ENCODE assay signal across 9 mouse cellular contexts in genomic region chr9:7897502-7897901, GRCm38 (mm10). TPM values are rescaled to one million over a fixed set of nuclear protein-coding genes. Genes with fewer than 3 reads are reported as not detected.
A peak's percentile ranks its signal among the peaks of the same experiment; 100 is the strongest.
DNase-seq lines count a peak whose midpoint lies in the region; ATAC-seq lines count a peak whose summit lies in the region.
"Had no signal": no experiment of that assay in that cellular context is flagged by ENCODE, and none has a peak within 500 bp of the region (broad histone marks: within the 10 kb centered on the region; RNA-seq: fewer than 3 reads in every experiment).

No protein-coding gene starts in this region.

- intact Hi-C loops in heart, postnatal 10 days (cut with DNase I): loop anchor here (1.0 kb wide), 2 partner anchors 183 to 294 kb away; no protein-coding TSS in a partner anchor

- H3K4me2 ChIP-seq in embryonic facial prominence, embryonic 12.5 days (replicated peaks): no peak overlapping the region
- no peak overlapping the region for H3K4me2 ChIP-seq in liver, embryonic 12.5 days
- H3K4me2 ChIP-seq: embryonic facial prominence, embryonic 13.5 days had no signal

- WGBS in embryonic facial prominence, embryonic 12.5 days: 2% methylated on average over 3 of the region's 3 CpGs
- under 1% methylated on average over 3 of the region's 3 CpGs for WGBS in liver, embryonic 12.5 days (ENCODE audit: insufficient replicate concordance)

- no peaks in the 10 kb centered on the region for H3K36me3 ChIP-seq in embryonic facial prominence, embryonic 12.5 days
- H3K36me3 ChIP-seq in liver, embryonic 12.5 days: no peaks in the 10 kb centered on the region
- no peaks in the 10 kb centered on the region for H3K36me3 ChIP-seq in splenic B cell, adult 2 months (ENCODE audit: control insufficient read depth, insufficient read depth, low read length, poor library complexity, severe bottlenecking)
- H3K36me3 ChIP-seq: embryonic facial prominence, embryonic 13.5 days had no signal

- DNase-seq in CD4-positive, CD25-positive, alpha-beta regulatory T cell, adult 2 months (ENCODE audit: low read depth, low spot score): peak; percentile 91
- DNase-seq in adrenal gland, postnatal 36 days: peak; percentile 78 to 84
- DNase-seq in heart, postnatal 10 days: peak; percentile 74 to 84
- peak; percentile 74 to 87 for DNase-seq in kidney, postnatal 25 days
- peak; percentile 61 for DNase-seq in neural tube, embryonic 10.5 days (ENCODE audit: extremely low spot score, low spot score)
- peak; percentile 91 for DNase-seq in splenic B cell, adult 2 months (ENCODE audit: low read depth, low spot score)

- H3K4me3 ChIP-seq in embryonic facial prominence, embryonic 12.5 days: no peak overlapping the region
- no peak overlapping the region for H3K4me3 ChIP-seq in liver, embryonic 12.5 days
- H3K4me3 ChIP-seq: embryonic facial prominence, embryonic 13.5 days had no signal

- H3K9ac ChIP-seq in embryonic facial prominence, embryonic 12.5 days: no peak overlapping the region
- no peak overlapping the region for H3K9ac ChIP-seq in liver, embryonic 12.5 days
- H3K9ac ChIP-seq: embryonic facial prominence, embryonic 13.5 days had no signal

- H3K9me3 ChIP-seq in embryonic facial prominence, embryonic 12.5 days: no peaks in the 10 kb centered on the region
- no peaks in the 10 kb centered on the region for H3K9me3 ChIP-seq in liver, embryonic 12.5 days (replicated peaks)
- H3K9me3 ChIP-seq: embryonic facial prominence, embryonic 13.5 days had no signal

- peaks cover 6% of the 10 kb centered on the region; the same call in 1 of the 2 replicates for H3K4me1 ChIP-seq in embryonic facial prominence, embryonic 12.5 days
- no peaks in the 10 kb centered on the region for H3K4me1 ChIP-seq in liver, embryonic 12.5 days

- ATAC-seq in embryonic facial prominence, embryonic 12.5 days (ENCODE audit: insufficient number of reproducible peaks, insufficient read depth, low FRiP score, low TSS enrichment): peak; percentile 67; the same call in 1 of the 2 replicates
- ATAC-seq in liver, embryonic 12.5 days: peak; percentile 52

- H3K27ac ChIP-seq in embryonic facial prominence, embryonic 12.5 days: no peak overlapping the region
- H3K27ac ChIP-seq in liver, embryonic 12.5 days: no peak overlapping the region
- H3K27ac ChIP-seq: embryonic facial prominence, embryonic 13.5 days had no signal

- no peaks in the 10 kb centered on the region for H3K27me3 ChIP-seq in embryonic facial prominence, embryonic 12.5 days
- H3K27me3 ChIP-seq in liver, embryonic 12.5 days (replicated peaks): no peaks in the 10 kb centered on the region
- H3K27me3 ChIP-seq in splenic B cell, adult 2 months (ENCODE audit: control insufficient read depth, insufficient read depth, low read length, poor library complexity, severe bottlenecking): no peaks in the 10 kb centered on the region
- H3K27me3 ChIP-seq: embryonic facial prominence, embryonic 13.5 days had no signal

RNA-seq across cellular contexts. Expression of gene Birc3, which starts 24.5 kb away (rescaled TPM):
- total RNA-seq in adrenal gland, postnatal 36 days (2021): 10 to 100 TPM; 19.7 to 30.9 TPM
- polyA plus RNA-seq in embryonic facial prominence, embryonic 12.5 days (2016; fragmentation: Nextera tagmentation; extraction: Ambion mirVana): 8.7 and 8.8 TPM in 2 replicates
- total RNA-seq in heart, postnatal 10 days (2021): 10 to 100 TPM in 1 of 2 experiments, 1 to 10 TPM in 1; 8.5 to 12.0 TPM
- 6.7 and 6.9 TPM in 2 replicates for polyA plus RNA-seq in liver, embryonic 12.5 days (2016; fragmentation: Nextera tagmentation; extraction: Ambion mirVana)
